Mouse (Mus musculus) layer of hippocampus, adult 9-11 months (tissue): Measurements from ENCODE around the gene Rcn1.
A peak's percentile ranks its signal among the peaks of the same experiment; 100 is the strongest.

Experiments used
- DNase-seq: peaks from one replicate; pipeline ENCODE4 v3.0.0; 2022

Rcn1 gene

DNA sequence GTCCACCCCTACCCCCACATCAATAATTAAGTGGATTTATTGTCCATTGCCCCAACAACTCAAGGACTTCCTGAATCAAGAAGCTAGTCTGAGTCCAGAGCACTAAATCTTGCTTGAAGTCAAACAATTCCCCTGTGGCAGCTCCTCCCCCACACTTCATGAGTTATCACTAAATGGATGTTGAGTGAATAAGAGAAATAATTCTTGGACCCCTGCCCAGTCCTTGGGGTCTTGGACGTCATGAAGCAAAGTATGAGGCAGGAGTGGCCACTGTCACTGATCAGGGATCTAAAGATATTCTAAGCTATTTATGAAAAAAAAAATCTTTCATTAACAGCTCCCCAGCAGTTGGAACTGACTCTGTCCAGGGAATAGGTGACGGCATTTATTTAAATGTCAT lies 6.6 kb downstream of the Rcn1 start:
- no peak for DNase-seq

DNA sequence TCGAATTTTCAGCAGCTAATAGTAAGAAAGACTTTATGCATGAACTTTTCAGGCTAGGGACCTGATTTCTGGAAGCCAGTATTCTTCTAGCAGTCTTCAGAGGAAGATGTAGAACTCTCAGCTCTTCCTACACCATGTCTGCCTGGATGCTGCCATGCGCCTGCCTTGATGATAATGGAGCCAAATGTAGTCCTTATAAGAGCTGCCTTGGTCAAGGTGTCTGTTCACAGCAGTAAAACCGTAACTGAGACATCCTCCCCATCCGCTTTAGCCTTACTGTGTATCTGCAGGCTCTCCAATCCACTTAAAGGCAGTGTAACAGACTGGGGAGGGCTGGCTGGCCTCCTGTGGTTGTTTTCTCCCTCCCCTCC lies 7.7 kb downstream of the Rcn1 start:
- no peak for DNase-seq

DNA sequence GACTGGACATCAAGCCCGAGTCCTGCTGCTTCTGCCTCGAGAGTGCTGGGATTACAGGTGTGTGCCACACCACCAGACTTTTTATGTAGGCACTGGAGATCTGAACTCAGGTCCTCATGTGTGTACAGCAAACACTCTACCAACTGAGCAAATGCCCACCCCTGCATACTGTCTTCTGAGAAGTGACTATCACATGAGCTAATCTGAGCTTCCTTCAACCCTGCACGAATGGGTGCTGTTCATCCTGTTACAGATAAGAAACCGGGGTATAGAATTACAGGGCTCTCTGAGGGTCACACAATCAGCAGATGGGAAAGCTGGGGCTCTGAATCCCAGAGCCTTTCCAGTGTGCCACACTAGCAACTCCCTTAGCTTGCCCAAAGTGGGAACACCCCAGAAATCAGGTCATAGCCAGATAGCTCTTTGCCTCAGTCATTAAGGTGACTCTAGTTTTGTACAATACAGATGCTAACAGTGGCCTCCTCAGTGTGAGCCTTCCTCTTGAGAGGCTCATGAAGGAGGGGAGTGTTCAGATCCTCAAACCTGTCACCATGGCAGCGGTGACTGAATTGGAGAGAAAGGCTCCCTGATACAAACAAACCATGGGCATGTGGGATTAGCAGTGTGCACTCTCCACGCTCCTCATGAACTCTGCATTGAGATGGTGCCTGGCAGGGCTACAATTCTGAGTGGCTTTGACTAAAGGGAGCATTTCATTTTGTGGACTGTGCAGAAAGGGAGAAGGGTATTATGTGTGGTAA lies 8.3 kb downstream of the Rcn1 start:
- DNase-seq: no peak

DNA sequence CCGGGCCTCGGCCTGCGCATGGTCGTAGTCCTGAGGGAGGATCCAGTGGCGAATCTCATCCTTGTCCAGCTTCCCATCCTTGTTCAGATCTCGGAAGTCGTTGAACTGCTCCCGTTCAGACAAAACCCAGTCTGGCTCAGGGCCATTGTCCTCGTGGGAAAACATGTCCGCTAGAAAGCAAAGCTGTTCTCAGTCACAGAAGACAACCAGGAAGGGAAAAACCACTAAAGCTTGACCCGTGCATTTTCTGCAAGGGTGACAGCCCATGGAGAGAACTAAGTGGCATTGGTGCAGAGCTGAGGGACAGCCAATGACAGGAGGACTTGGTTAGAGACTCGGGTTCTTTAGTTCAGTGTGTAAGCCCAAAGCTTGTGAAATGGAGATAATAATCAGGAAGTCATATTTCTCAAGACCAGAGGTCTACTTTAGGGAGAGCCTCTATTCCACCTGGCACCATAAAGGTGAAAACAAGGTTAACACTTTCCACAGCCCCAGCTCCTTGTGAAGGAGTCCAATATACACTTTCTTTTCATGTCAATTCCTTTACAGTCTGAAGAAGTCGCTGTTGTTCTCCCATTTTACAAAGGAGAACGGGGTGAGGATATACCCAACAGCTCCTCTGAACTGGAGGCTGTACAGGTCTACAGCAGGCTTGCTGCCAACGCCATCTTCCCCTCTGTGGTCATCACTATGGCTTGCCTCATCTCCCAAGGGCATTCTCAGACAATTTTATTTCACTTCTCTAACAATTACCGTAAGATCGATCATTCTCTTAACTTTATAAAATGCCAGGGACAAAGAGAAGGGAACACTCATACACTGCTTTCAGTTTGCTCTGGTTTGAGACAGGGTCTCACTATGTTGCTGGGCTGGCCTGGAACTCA lies 9.9 kb downstream of the Rcn1 start:
- no peak for DNase-seq

DNA sequence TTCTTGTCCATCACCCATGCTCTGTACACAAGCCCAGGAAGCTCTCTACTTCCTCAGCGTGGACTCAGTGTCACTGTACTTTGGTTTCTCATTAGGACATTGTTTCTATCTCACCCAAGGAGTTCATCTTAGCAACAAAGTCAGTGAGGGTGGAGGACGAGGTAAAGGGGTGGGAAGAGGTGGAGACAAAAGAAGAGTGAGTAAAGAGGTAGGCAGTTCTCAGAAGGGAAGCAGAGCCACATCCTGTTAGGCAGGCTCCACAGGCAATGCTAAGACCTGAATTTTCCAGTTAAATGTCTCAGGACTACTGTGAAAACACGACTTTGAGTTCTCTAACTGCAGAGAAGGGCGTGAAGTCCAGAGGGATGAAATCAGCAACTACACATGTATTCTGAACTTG lies 12.7 kb downstream of the Rcn1 start:
- DNase-seq: no peak

DNA sequence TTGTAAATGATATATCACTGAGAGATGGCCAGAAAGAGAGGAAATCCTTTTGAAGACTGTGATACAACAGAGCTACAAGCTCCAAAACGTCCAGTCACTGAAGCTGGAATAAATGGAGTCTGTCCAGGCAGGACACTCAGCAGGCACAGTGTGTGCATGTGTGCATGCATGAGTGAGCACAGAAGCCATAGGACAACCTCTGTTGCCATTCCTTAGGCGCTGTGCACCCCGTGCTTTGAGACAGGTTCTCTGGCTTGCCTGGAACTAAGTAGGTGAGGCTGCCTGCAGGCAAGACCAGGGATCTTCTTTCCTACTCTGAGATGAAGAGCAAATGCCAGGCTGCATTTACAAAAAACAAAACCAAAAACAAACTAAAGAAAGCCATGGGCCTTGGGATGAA lies 14.1 kb downstream of the Rcn1 start:
- DNase-seq: no peak

DNA sequence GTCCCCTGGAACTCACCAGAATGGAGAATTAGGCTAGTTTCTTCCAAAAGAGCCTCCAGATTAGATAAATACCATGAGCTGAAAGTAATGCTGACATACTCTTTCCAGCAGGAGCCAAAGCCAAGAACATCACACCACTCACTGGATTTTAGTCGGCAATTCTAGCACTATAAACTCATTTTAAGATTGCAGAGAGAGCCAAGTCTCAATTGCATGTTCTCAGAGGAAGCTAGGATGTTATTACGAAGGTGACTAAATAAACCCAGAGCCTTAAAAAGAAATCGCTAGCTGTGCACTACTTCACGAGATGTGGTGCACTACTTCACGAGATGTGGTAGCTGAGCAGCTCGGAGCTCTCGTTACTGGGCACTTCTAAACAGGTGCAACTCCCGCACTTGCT lies 16.1 kb downstream of the Rcn1 start:
- DNase-seq: no peak

DNA sequence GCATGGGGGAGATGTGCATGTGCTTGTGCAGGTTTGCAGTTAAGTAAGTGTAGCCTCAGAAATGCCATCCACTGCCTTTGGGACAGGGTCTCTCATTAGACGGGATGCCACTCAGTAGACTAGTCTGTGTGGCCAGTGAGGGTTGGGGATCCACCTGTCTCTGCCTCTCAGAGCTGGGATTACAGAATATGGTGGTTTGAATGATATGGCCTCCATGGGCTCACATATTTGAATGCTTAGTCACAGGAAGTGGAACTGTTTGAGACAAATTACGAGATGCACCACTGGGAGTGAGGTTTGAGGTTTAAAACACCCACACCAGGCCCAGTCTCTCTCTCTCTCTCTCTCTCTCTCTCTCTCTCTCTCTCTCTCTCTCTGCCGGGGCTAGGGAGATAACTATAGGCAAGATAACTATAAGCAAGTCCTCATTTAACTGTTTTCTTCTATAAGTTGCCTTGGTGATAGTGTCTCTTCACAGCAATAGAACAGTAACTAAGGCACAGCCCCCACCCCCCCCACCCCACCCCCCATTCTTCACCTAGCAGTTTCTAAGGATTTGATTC lies 18.3 kb downstream of the Rcn1 start:
- DNase-seq: no peak

DNA sequence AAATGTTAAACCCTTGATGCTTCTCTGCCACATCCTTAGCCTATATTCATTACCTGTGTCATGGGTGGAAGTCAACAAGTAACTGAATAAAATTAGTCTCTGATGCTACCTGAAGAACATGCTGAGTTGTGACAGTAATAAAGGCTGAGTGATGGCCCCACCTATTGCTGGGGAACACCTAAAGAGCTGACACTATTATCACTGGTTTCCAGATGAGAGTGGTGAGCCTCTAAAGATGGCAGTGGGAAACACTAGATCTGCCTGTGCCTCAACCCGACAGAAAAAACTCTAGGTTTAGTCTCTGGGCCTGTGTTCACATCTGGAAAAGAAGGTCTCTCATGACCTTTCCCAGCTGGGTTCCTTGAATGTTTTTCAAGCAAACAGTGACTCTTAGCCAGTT lies 19.4 kb downstream of the Rcn1 start:
- no peak for DNase-seq

DNA sequence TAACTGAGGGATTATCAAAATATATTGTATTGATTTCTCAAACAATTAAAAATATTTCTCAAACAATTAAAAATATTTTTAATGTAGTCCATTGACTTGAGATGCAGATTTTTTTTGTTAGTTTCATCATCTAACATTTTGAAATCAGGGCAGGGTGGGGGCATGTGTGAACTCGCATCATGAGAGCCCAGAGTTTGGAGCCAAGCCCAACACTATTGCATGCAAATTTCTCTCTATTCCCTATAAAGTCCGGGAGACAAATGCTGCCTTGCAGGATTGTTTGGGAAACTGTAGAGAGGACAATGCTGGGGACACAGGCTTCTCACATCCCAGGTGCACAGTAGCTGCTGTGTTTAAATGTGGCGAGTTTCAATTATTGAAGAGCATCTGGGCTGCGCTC lies 23.4 kb downstream of the Rcn1 start:
- DNase-seq: no peak

DNA sequence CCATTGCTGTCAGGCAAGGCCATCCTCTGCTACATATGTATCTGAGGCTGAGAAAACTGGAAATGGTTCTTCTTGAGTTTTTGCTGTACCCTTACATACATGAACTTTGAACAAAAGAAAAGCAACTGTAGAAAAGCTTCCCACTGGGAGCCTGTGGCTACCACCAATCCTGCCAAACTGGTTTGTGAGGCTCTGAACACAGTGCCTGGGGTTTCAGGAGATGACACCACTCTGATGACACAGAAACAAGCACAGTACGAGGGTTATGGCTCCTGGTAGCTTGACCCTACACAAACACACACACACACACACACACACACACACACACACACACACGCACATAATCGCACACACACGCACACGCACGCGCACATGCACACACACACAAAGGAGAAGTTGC lies 23.9 kb downstream of the Rcn1 start:
- DNase-seq: no peak

DNA sequence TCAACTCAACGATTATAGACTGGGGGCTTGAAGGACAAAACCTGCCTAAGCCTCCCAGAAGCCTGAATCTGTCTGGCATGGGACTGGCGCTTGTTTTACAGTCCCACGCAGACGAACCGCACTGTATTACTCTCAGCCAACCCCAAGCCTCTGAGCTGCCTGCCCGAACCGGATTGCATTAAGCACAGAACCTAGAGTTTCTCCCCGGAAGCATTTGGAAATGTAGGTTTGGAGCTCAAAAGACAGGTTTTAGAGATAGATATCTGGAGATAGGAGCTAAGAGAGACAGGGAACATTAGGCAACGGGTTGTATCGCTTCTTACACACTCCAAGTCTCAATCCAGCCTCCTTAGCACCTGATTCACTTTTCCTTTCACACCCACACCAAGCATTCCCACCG lies 25.5 kb downstream of the Rcn1 start:
- DNase-seq: no peak

DNA sequence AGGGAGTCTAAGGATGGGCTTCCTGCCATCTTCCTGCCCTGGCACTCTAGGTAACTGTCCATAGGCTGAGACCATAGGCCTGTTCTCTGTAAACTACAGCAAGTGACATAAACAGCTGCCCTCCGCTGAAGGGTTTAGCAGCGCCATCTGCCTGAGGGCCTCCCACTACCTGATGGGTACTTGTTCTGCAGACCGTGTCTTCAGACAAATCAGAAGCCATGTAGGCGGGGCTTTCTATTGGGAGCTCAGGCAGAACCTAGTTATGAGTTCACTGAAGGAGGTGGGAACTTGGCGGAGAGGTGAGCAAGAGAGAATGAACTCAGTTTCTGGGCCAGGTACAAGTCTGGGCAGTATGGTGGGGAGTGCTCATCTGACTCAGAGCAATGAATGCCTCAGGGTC lies 26.4 kb downstream of the Rcn1 start:
- DNase-seq: no peak

DNA sequence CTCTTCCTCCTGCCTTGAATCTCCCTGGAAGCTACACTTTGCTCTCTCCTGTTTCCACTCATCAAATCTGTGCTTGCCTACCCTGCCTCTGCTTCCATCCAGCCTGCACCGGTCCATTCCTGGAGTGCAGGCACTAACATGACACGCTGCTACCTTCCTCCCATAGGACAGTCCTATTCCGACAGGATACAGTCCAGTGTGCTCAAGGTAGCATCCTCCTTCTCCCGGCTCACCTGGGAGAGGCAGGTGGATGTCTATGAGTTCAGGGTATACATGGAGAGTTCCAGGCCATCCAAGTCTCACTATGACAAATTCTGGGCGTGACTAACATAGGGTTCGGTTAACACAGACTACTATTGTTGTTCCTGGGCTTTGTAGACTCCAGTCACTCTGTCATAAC lies 27.0 kb downstream of the Rcn1 start:
- no peak for DNase-seq

DNA sequence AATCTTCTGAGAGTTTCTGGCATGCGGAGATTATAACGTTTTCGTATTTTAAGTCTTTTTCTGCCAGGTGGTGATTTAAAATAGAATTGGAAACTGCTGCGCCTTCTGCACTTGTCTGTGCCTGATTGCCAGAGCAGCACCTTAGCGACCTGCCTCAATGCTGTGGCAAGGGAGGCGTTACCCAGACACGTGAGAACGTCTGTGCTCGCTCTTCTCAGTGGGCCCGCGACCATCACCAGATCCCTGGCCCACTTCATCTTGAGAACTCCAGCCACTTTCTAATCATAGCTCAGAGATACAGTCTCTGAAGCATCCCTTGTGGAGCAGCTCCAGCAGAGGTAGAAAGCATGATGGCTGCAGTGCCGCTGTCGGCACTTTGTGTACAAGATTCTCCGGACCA lies 28.4 kb downstream of the Rcn1 start:
- DNase-seq: no peak

DNA sequence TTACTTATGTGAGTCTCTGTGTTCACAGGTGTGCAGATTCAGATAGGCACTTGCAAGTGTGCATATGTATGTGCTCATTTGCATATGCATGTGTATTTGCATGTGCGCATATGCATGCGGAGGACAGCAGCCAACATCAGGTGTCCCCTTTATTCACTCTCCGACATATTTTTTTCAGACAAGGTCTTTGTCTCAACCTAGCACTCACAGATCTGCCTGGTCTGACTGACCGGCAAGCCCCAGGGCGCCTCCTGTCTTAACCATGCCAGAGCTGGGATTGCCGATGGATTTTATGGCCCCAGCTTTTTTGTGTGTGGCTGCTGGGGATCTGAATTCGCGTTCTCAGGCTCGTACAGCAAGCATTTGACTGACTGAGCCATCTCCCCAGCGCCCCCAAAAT lies 28.9 kb downstream of the Rcn1 start:
- no peak for DNase-seq

DNA sequence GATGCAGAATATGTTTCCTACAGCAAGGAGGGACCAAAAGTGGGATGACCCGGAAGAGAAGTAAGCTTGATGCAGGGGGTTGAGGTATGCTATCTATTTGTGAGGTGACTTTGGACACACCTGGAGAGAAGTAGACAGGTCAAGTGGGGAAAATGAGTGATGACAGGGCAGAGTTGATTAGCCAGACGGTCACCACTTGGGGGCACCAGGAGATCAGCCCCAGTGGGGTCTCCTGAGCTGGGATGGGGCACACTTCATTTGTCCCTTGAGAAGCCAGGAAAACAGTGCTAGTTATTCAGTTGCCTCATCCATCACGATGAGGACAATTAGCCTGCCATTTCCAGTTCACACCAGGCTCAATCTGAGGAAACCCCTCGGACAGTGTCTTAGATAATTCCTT lies 31.5 kb downstream of the Rcn1 start:
- DNase-seq: no peak

DNA sequence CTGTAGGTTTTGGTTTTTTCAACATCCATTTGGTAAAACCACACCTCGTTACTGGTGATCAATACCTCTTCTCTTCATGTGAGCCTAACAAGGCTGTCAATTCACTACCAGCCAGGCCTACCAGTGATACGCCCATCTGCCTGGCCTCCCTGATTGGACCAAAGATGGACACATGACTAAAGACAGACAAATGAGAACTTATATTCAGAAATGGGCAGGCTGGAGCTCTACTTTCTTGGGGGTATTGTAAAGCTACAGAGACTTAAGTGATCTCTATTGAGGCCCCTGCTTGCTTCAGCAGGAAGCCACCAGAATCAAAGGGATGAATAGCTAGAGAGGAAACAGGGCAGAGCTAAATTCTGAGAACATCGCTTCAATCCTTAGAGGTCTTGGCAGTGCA lies 41.1 kb downstream of the Rcn1 start:
- DNase-seq: no peak

DNA sequence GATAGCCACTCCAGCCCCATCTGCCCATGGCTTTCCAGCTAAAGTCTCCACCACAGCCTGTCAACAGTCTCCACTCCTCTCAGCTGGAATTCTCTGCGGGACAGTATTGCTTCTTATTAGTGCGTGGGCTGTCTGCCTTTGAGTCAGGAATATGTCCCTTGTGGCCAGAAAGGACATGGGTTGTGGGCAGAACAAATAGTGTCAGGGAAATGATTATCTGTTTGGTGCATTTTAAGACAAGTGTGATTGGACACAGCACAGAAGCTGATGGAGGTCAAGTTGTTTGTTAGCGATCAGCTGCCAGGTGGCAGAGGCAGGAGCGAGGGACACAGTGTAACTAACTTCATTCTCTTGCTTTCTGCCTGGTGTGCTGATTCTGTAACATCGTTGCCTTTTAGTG lies 42.3 kb downstream of the Rcn1 start:
- no peak for DNase-seq

DNA sequence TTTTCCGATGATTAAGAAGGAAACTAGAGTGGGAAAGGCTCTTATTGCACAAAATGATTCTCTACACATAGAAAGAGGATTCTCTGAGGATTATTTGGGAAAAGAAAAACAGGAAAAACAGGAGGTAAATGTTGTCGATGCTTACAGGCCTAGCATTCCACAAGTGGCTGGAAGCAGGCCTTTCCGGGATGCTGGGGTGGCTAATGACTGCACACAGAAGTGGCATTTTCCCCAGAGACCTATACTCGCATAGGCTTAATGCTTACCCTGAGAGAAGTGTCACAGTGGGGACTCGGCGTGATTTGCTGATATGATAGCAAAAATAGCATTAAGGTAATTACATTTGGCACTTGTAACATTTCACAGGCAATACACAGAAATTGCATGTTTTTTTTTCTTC lies 50.2 kb downstream of the Rcn1 start:
- DNase-seq: no peak

DNA sequence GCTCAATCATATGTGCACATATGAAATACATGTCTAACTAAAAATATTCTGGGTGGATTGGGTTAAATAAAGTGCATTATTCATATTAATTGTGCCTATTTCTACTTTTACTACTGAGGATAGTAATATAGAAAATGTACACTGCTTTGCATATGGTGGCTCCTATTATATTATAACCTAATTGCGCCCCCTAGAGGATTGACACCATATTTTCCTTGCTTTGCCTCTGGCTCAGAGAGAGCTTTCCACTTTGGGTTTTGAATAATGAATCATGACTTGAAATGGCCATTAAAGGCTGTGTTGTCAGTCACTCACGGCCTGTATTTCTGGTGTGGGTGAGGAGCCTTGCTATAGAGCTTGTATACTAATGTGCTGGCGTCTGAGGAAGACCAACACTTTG lies 59.1 kb downstream of the Rcn1 start:
- DNase-seq: no peak

DNA sequence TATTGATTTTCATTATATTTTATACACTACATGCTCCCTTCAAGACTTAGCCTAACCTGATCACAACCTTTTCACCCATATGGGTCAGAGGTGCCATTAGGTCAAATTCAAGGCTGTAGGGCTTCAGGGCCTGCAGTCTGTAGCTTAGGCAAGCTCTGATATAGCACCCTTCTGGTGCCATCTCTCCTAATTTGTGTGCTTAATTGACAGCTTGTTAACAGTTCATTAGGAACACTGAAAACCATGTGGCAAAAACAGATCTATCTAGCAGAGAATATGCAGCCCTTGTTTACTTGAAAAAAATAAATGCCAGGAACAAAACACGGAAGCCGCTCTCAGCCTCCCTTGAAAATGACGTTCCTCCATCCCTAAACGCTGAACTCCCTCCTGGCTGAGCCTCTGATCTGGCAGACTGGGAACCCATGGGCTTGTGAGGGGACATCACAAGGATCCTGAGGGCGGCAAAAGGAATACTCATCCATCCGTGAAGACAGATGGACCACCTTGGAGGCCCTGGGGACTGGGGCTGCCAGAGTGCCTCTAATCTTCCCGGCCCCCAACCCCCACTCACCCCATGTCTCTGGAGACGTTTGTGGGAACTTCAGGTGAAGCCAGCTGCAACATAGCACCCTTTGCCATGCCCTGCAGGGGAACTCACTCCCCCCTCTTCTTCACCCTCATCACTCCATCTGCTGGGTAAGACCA lies 61.8 kb downstream of the Rcn1 start:
- DNase-seq: peak; percentile 9

DNA sequence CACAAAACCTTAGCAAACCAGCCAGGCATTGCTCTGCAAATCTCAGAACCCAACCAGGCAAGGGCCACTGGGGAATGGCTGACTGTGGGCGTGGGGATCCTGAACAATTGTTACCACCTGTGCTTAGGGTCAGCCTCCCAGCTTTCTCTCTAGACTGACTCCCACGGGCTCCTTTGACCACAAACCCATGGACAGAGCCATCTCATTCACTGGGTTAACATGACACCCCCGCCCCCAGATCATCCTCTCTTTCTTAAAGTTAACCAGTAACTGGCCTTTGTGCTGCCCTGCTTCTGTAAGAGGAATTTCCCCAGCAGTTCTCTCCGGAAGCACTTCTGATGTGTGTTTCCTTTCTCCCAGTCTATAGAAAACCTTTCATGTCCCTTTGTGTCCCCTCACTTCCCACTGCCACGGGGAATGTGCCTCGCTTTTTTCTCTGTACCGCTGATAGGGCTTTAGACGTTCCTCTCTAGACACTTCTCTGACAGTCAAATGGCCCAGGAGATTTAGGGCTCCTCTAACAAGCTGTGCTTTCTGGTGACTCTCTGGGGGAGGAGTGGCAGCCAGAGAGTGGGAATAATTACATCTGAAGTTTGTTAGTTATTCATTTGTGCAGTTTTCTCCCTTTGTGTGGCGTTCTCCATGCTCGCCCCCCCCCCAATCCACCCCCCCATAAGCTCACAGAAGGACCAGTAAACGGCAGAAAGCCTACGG lies 62.6 kb downstream of the Rcn1 start:
- no peak for DNase-seq
